Mouse (Mus musculus) liver, adult 2 months (tissue): ENCODE measurements around the gene Lpcat3.

Source experiments
- CTCF ChIP-seq: fragments of 200-500 bp; IDR thresholded peaks from 2 replicates; pipeline ENCODE4 v1.5.1; 2011; ENCODE audit warnings: low read depth, low read length, control low read depth
- POLR2A ChIP-seq: fragments of 200-500 bp; IDR thresholded peaks from 2 replicates; pipeline ENCODE4 v1.6.1; 2011; ENCODE audit warnings: low read length, control low read depth; ENCODE audit not compliant: insufficient read depth; ENCODE audit errors: extremely low read depth

- TF ChIP-seq CTCF = no peak
- no peak for TF ChIP-seq POLR2A
Measured at GRCm38 (mm10) chr6:124661156-124661806, 1.5 kb upstream of the Lpcat3 start.
